Mouse (Mus musculus): ENCODE measurements around the gene Rgs3.

The Rgs3 gene

GRCm38 (mm10) chr4:62627331-62627730, 67.7 kb downstream of the Rgs3 start:
- DNase-seq (ENCODE audit: low spot score in 2 of 2) = no peak

- no peak for DNase-seq (ENCODE audit: low spot score in 2 of 2)
Measured at GRCm38 (mm10) chr4:62628547-62628946, 68.9 kb downstream of the Rgs3 start.

GRCm38 (mm10) chr4:62629461-62629860, 69.8 kb downstream of the Rgs3 start:
- DNase-seq (ENCODE audit: low spot score in 2 of 2) = no peak

DNA sequence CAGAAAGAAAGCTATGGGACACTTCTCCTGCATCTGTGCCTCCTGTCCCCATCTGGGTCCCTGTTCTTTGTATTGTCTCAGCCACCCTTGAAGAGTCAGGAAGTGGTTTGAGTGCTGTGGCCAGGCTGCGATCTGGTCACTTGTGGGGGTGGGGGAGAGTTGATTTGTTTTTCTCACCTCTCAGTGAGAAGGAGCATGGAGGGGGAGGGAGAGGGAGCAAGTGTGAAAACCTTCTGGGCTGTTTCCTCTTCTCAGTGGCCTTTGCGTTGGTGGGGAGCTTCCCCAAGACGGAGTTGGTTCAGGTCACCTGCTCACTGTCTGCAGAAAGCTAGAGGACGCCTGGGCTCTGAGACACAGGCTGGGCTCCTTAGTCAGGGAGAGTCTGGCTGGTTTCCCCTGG, 70.3 kb downstream of the Rgs3 start:
- no peak for DNase-seq (ENCODE audit: low spot score in 2 of 2)

- no peak for DNase-seq (ENCODE audit: low spot score in 2 of 2)
Measured at GRCm38 (mm10) chr4:62633243-62633642, 73.6 kb downstream of the Rgs3 start.

DNA sequence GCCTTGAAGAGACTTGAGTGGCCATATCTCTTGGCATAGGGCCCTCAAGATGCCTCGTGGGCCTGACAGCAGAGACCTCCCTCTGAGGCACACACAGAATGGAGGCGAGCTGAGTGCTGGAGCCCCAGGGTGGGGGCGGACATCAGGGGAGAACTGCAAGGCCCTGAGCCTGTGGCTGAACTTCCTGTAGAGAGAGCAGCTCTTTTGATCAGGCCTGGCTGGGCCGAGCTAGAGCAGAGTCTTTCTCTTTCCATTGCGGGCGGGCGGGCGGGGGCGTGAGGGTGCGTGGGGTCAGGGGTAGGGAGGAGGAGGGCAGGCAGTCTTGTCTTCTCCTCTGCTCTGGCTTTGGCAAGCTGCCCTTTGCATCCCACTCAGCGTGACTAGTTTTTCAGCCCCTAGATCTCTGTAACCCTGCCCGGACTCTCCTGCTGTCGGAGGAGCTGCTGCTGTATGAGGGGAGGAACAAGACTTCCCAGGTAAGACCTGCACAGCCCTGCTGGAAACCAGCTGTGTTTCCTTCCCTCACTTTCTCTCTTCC, 74.5 kb downstream of the Rgs3 start:
- DNase-seq (ENCODE audit: low spot score in 2 of 2) = no peak

DNA sequence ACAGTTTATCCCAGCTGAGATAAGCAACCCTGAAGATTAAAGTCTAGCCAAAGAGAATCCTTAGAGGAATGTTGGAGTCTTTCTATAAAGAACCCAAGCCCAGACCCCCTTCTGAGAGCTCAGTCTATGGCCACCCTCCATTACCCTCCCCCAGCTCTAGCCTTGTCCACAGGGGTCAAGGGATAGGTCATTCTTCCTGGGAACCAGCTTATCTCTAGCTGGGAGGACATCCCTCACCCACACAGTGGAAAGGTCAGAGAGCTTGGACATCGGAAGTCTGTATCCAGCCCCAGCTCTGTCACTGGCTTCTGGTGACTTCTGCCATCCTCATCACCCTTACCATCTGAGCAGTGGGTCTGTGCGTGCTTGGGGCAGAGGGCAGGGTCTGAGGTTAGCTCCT, 75.2 kb downstream of the Rgs3 start:
- DNase-seq (ENCODE audit: low spot score in 2 of 2) = no peak

- DNase-seq (ENCODE audit: low spot score in 2 of 2) = no peak
Measured at GRCm38 (mm10) chr4:62636047-62636446, 76.4 kb downstream of the Rgs3 start.

DNA sequence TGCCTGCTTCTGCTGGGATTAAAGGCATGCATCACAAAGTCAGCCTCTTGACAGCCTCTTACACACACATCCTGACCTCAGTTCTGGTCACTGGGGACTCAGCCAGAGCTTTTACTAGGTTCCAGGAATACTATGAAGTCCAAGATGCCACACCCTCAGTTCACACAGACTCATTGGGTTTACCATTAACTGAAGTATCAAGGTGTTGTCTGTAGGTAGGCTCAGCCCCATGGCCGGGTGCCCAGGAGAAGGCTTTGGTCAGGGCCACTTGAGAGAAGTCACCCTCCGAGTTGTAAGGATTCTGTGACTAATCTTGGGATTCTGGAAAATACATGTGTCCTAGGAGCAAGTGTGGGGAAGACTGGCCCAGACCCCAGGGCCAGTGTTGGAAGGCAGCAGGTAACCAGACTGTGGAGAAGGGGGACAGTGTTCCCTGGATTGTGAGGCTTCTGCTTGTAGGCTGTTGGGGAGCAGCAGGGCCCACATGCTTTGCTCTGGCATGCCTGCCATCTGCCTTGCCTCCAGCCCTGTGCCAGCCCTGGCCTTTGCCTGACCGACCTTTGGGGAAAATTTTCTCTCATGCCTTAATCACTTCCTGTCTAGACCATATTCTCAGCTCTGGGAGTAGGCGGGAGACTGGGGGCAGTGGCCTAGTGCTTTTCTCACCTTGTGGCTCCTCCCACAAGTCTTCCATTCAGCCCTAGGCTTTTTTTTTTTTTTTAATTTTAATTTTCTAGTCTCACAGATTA, 78.4 kb downstream of the Rgs3 start:
- no peak for DNase-seq (ENCODE audit: low spot score in 2 of 2)

- no peak for DNase-seq (ENCODE audit: low spot score in 2 of 2)
Measured at GRCm38 (mm10) chr4:62640496-62641229, 81.0 kb downstream of the Rgs3 start.

GRCm38 (mm10) chr4:62641230-62641589, 81.6 kb downstream of the Rgs3 start:
- no peak for DNase-seq (ENCODE audit: low spot score in 2 of 2)

DNA sequence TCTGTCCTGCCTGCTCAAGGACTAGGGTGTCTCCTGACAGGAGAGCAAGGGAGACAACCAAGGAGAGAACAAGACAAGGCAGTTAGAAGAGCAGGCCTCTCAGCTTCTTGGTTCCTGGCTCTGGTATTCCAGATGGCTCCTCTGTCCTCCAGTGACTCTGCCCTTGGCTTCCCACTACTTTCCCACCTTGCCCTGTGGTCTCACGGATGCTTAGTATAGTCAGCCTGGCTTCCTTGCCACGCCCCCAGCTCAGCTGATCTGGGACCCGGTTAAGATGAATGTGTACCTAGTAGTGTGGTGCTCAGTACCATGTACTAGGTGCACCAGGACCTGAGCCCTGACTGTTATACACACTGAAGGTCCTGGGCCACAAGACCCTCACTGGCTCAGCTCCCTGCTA, 82.0 kb downstream of the Rgs3 start:
- no peak for DNase-seq (ENCODE audit: low spot score in 2 of 2)

- no peak for DNase-seq (ENCODE audit: low spot score in 2 of 2)
Measured at GRCm38 (mm10) chr4:62643401-62643800, 83.8 kb downstream of the Rgs3 start.

- DNase-seq (ENCODE audit: low spot score in 2 of 2) = no peak
Measured at GRCm38 (mm10) chr4:62644031-62644793, 84.6 kb downstream of the Rgs3 start.

DNA sequence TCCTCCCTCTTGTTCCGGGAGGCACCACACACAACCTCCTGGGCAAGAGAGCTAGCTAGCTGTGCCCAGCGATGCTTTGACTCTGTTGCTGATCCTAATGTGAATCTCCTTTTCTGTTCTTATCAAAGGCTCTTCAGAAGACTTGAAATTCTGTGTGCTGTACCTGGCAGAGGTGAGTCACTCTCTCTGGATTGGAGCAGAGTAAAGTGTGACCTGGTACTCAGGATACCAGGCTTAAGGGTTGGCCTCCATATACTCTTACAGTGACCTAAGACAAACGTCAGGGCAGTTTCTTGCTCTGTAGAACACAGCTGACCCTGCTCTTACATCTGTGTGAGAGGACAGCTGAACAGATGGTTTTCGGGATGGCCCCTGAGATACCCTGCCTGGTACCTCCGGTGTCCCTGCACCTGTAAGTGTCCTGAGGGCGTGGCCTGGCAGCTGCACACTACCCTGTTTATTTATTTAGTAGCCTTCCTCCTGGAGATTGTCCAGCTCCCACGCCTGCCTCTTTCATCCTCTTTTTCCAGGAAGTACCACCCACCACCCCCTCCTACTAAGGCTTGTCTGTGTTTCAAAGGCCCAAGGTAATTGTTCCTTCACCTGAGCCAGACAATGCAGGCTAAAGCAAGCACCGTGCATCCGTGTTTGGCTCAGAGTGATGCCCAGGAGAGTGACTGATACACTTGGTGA, 87.1 kb downstream of the Rgs3 start:
- DNase-seq (ENCODE audit: low spot score in 2 of 2) = no peak

DNA sequence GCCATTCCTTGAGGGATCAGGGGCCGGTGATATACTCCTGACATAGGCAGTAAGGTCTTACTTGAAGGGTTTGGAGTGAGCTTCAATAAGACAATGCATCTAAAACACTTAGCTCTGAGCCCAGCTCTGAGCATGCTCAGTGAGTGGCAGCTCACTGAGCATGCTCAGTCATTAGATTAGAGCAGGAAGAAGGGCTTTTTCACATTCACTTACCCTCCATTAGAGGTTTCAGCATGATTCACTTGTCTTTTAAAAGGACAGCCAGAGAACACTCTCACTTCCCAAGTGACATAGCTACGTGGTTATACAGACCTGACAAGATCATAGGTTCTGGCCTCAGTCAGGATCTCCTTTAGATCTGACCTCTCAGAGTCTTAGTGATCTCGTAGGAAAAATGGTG, 89.2 kb downstream of the Rgs3 start:
- DNase-seq (ENCODE audit: low spot score in 2 of 2) = no peak

GRCm38 (mm10) chr4:62649536-62650230, 90.0 kb downstream of the Rgs3 start:
- no peak for DNase-seq (ENCODE audit: low spot score in 2 of 2)

DNA sequence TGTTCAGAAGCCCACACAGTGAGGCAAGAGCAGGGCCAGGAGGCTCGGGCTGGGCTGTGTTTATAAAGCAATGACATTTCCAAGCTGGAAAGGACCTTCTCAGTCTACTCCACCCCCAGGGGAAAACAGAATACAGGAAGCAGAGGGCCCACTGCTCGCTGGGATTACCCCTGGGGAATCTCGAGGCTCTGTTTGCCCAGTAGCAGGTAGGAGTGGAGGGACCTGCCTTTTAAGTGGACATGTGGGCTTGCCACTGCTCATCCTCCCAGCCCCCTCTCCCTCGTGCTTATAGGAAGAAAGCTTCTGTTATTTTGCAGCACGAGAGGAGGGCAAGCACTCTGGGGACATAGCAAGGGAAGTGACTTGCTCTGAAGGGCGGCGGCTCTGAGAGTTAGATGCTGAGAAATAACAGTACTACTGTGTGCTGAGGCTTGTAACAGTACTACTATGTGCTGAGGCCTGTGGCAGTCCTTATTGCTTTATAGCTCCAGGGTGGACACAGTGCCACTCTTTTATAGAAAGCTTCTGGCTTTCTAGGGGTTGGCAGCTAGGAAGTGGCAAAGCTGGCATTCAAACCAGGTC, 91.6 kb downstream of the Rgs3 start:
- no peak for DNase-seq (ENCODE audit: low spot score in 2 of 2)

GRCm38 (mm10) chr4:62652215-62652614, 92.6 kb downstream of the Rgs3 start:
- no peak for DNase-seq (ENCODE audit: low spot score in 2 of 2)

- DNase-seq (ENCODE audit: low spot score in 2 of 2) = no peak
Measured at GRCm38 (mm10) chr4:62652921-62653757, 93.5 kb downstream of the Rgs3 start.

Measured in frontal cortex, postnatal 25 days (tissue).